Mouse (Mus musculus): ENCODE measurements around the gene Gm45213. TPM values are rescaled to one million over a fixed set of nuclear protein-coding genes. Genes with fewer than 3 reads are reported as not detected.

Gm45213 gene
- not detected in 2 replicates for polyA plus RNA-seq (2012; rRNA removed)

GRCm38 (mm10) chr7:66043552-66044459 lies at the start of gene Gm45213:
TSS of gene Gm45213 (plus strand) at chr7:66043602.

DNA sequence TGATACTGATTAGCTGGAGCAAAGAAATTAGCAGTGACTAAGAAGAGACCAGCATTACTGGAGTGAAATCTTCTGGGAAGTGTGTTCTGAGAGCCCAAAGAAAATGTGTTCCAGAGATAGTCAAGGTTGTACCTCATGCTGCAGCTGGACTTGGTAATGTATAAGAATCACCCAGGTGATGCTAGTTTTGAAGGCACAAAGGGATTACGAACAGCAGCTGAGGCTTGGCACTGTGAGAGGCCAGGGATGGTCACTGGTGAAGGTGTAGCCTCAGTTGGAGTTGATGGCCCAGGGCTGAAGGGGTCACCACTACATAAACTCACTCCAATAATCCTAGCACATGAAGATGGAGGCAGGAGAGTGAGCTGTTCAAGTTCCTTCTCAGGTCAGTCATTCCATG lies 15.3 kb downstream of the Gm45213 start, which contains the start of gene Snrpa1:
Gene Snrpa1 (plus strand): TSS at position 301 of the 400 bp plus-strand sequence.

DNA sequence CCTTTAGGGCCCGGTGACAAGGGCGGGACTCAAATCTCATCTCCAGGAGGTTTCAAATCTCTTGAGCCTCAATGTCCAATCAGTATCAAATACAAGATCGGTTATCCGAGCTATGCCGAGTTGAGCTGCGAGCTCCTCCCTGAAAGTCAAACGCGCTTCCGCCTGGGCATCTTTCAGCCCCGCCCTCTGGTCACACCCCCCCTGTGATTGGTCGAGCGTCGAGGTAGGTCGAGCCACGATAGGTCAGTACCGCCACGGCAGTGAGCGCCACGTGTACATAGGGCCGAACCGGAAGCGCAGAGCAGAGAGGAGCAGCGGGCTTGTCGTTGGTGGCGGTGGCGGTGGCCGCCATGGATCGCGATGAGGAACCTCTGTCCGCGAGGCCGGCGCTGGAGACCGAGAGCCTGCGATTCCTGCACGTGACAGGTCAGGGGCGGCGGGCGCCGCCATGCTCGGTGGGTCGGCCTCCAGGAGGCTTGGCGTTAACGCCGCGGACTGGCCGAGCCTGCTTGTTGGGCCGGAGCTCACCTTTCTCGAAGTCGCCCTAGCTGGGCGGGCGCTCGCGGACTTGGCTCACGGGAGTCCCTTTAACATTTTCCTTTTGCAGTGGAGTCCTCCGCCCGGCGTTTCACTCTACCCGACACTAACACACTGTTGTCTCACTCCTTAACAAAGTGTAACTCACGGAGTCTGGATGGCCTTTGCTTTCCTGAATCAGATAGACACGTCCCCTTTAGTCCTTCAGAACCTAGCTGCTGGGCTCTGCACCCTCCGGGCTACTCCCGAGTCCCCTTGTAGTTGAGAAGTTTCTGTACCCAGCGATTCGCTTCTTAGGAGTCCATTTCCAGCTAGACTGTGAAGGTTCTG lies 36.2 kb downstream of the Gm45213 start, which contains the start of gene Selenos:
Gene Selenos (plus strand): TSS at position 286 of the 867 bp plus-strand sequence.

GRCm38 (mm10) chr7:66108961-66109854 lies 65.8 kb downstream of the Gm45213 start, which contains the start of gene Chsy1:
TSS of gene Chsy1 (plus strand) at chr7:66109515.

Other genes starting within 250 kb of the Gm45213 start
- gene Pcsk6, start 181.9 kb upstream of the Gm45213 start, polyA plus RNA-seq (2012; rRNA removed) = 7.1 and 7.6 TPM in 2 replicates
- gene Snrpa1, start 15.4 kb downstream of the Gm45213 start, polyA plus RNA-seq (2012; rRNA removed) = 26.1 and 30.0 TPM in 2 replicates
- 80.4 and 81.2 TPM in 2 replicates for gene Selenos, start 36.0 kb downstream of the Gm45213 start, polyA plus RNA-seq (2012; rRNA removed)
- gene Chsy1, start 65.9 kb downstream of the Gm45213 start, polyA plus RNA-seq (2012; rRNA removed) = 5.2 and 5.3 TPM in 2 replicates

All from liver, embryonic 18 days (tissue).